ENCODE assay signal across 8 mouse cellular contexts in the genomic region with DNA sequence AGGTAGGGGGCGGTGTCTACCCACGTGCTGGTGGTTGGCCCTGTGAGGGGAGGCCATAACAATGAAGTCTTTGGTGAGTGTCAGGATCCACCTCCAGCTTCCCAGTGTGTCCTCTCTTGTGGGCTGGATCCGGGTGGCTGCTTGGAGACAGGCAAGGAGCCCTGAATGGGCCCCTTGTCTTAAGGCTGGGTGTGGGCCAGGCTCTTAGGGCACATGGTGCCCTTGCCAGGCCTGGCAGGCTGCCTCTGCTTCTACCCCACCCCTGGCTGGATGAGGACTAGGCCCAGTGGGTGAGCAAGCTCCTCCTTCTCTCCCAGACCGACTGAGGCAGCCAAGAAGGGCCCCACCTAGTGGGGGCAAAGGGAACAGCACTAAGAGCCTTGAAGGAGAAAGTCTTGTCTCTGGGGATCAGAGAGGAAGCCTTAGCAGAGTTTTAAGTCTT. TPM values are rescaled to one million over a fixed set of nuclear protein-coding genes. Genes with fewer than 3 reads are reported as not detected.
DNase-seq lines count a peak whose midpoint lies in the region; ATAC-seq lines count a peak whose summit lies in the region.

No protein-coding gene starts in this region.

- peak; percentile 98 for DNase-seq in adipocyte (ENCODE audit: low spot score)
- peak; percentile 78 to 84 for DNase-seq in gastrocnemius, adult 8-10 months (ENCODE audit: low spot score in 2 of 2)
- DNase-seq in induced T-regulatory cell, adult 2 months (ENCODE audit: low read depth): peak; percentile 91
- DNase-seq in left cerebral cortex, adult 9 months (ENCODE audit: low spot score in 2 of 2): peak; percentile 89 to 91
- peak; percentile 82 to 85 for DNase-seq in right cerebral cortex, postnatal 36 days (ENCODE audit: low spot score in 2 of 2)
- peak; percentile 46 for DNase-seq in yolk sac, embryonic 10.5 days (ENCODE audit: low spot score)

- ATAC-seq in common myeloid progenitor, adult 5-6 weeks (replicated peaks; ENCODE audit: low read depth, poor library complexity, severe bottlenecking): peak; percentile 91
- ATAC-seq in megakaryocyte-erythroid progenitor cell, adult 5-6 weeks (replicated peaks; ENCODE audit: low FRiP score, low TSS enrichment, poor library complexity, severe bottlenecking): peak; percentile 89

RNA-seq across cellular contexts. Expression of a gene that starts 14.5 kb away (rescaled TPM):
- total RNA-seq in common myeloid progenitor, adult 5-6 weeks (2017): 86.7 and 97.2 TPM in 2 replicates
- total RNA-seq in gastrocnemius, adult 8-10 months (2022): 10 to 100 TPM; 39.6 to 68.9 (median 47.7) TPM
- total RNA-seq in megakaryocyte-erythroid progenitor cell, adult 5-6 weeks (2014; fragmentation: Nextera tagmentation): 45.4 and 55.2 TPM in 2 replicates
- 43.0 and 66.3 TPM in 2 replicates for total RNA-seq in megakaryocyte-erythroid progenitor cell, adult 5-6 weeks (2017)

RNA-seq across cellular contexts. Expression of a gene that starts 18.6 kb away (rescaled TPM):
- 0.05 TPM in 1 of 2 replicates, not detected in the other for total RNA-seq in common myeloid progenitor, adult 5-6 weeks (2017)
- total RNA-seq in gastrocnemius, adult 8-10 months (2022): under 1 TPM in 2 of 4 experiments, not detected in 2; 0.10 to 0.16 TPM
- 0.57 TPM in 1 of 2 replicates, not detected in the other for total RNA-seq in megakaryocyte-erythroid progenitor cell, adult 5-6 weeks (2014; fragmentation: Nextera tagmentation)
- not detected in 2 replicates for total RNA-seq in megakaryocyte-erythroid progenitor cell, adult 5-6 weeks (2017)

RNA-seq across cellular contexts. Expression of a gene that starts 18.7 kb away (rescaled TPM):
- total RNA-seq in common myeloid progenitor, adult 5-6 weeks (2017): 13.0 and 21.9 TPM in 2 replicates
- total RNA-seq in gastrocnemius, adult 8-10 months (2022): 1 to 10 TPM; 4.7 to 6.0 (median 5.3) TPM
- 40.6 and 60.7 TPM in 2 replicates for total RNA-seq in megakaryocyte-erythroid progenitor cell, adult 5-6 weeks (2014; fragmentation: Nextera tagmentation)
- 30.0 and 60.2 TPM in 2 replicates for total RNA-seq in megakaryocyte-erythroid progenitor cell, adult 5-6 weeks (2017)

RNA-seq across cellular contexts. Expression of a gene that starts 27.5 kb away (rescaled TPM):
- 27.4 and 33.1 TPM in 2 replicates for total RNA-seq in common myeloid progenitor, adult 5-6 weeks (2017)
- 10 to 100 TPM; 23.0 to 24.2 (median 23.3) TPM for total RNA-seq in gastrocnemius, adult 8-10 months (2022)
- 59.2 and 84.0 TPM in 2 replicates for total RNA-seq in megakaryocyte-erythroid progenitor cell, adult 5-6 weeks (2014; fragmentation: Nextera tagmentation)
- total RNA-seq in megakaryocyte-erythroid progenitor cell, adult 5-6 weeks (2017): 22.0 and 26.7 TPM in 2 replicates

RNA-seq across cellular contexts. Expression of a gene that starts 27.6 kb away (rescaled TPM):
- 24.1 and 24.3 TPM in 2 replicates for total RNA-seq in common myeloid progenitor, adult 5-6 weeks (2017)
- under 1 TPM in 2 of 4 experiments, not detected in 2; 0.24 to 0.31 TPM for total RNA-seq in gastrocnemius, adult 8-10 months (2022)
- 4.2 and 5.5 TPM in 2 replicates for total RNA-seq in megakaryocyte-erythroid progenitor cell, adult 5-6 weeks (2014; fragmentation: Nextera tagmentation)
- total RNA-seq in megakaryocyte-erythroid progenitor cell, adult 5-6 weeks (2017): 7.8 and 18.7 TPM in 2 replicates

Comparison
In these comparisons a context has a peak if more than half of its experiments do, and no peak if none do; other contexts are left out.
1. Peak in every context shown above with its lines: DNase-seq and ATAC-seq.
2. DNase-seq: peak in every context shown above with its lines; median percentile 98 in adipocyte; 91 in induced T-regulatory cell, adult 2 months; 90 in left cerebral cortex, adult 9 months; 84 in right cerebral cortex, postnatal 36 days; 81 in gastrocnemius, adult 8-10 months; 46 in yolk sac, embryonic 10.5 days.